Mouse (Mus musculus) hindbrain, embryonic 11.5 days (tissue): Measurements from ENCODE around the gene Myl12a. TPM values are rescaled to one million over a fixed set of nuclear protein-coding genes. Genes with fewer than 3 reads are reported as not detected.
"Not testable (repeated sequence)": the region's sequence is repeated elsewhere in the genome, so short reads cannot be mapped to it uniquely, and the experiment has no call there.

Source experiments
- ATAC-seq: fragments of 200-750 bp; cut with Nextera tagmentation; 2 replicates; pipeline ENCODE4 v1.8.0; 2017; ENCODE audit warnings: mild to moderate bottlenecking, moderate TSS enrichment, moderate library complexity; ENCODE audit not compliant: low FRiP score
- DNase-seq: peaks from one replicate; pipeline ENCODE4 v3.0.0-alpha.2; 2015; ENCODE audit warnings: low spot score
- H3K27ac ChIP-seq: fragments of 300-500 bp; sonication (generic); 2 replicates; pipeline ENCODE4 v1.5.1; 2014; ENCODE audit warnings: mild to moderate bottlenecking, low read depth, low read length
- H3K27me3 ChIP-seq: fragments of 300-500 bp; sonication (generic); 2 replicates; pipeline ENCODE4 v1.6.1; 2014; ENCODE audit warnings: mild to moderate bottlenecking, low read length, moderate library complexity, mixed read lengths; ENCODE audit not compliant: control insufficient read depth, insufficient read depth
- H3K36me3 ChIP-seq: fragments of 300-500 bp; sonication (generic); 2 replicates; pipeline ENCODE4 v1.6.1; 2014; ENCODE audit warnings: mild to moderate bottlenecking, low read length, moderate library complexity, mixed read lengths; ENCODE audit not compliant: control insufficient read depth, insufficient read depth
- H3K4me1 ChIP-seq: fragments of 300-500 bp; sonication (generic); replicated peaks from 2 replicates; pipeline ENCODE4 v1.6.1; 2014; ENCODE audit warnings: low read length, mixed read lengths; ENCODE audit not compliant: control insufficient read depth, insufficient read depth
- H3K4me2 ChIP-seq: fragments of 300-500 bp; sonication (generic); replicated peaks from 2 replicates; pipeline ENCODE4 v1.6.1; 2014; ENCODE audit warnings: mild to moderate bottlenecking, low read depth, low read length
- H3K4me3 ChIP-seq: fragments of 300-500 bp; sonication (generic); 2 replicates; pipeline ENCODE4 v1.5.1; 2014; ENCODE audit warnings: low read depth, low read length
- H3K9ac ChIP-seq: fragments of 300-500 bp; sonication (generic); 2 replicates; pipeline ENCODE4 v1.6.1; 2014; ENCODE audit warnings: low read depth, low read length
- H3K9me3 ChIP-seq: fragments of 300-500 bp; sonication (generic); 2 replicates; pipeline ENCODE4 v1.6.1; 2016; ENCODE audit warnings: low read length; ENCODE audit not compliant: control insufficient read depth
- WGBS: fragments of 180-500 bp; shearing (Covaris S2); extraction: QIAGEN DNeasy Blood & Tissue Kit; methylation state at CpG from one replicate; pipeline ENCODE4 v1.1.7; 2014; 5-methylcytosine and 5-hydroxymethylcytosine counted together
- polyA plus RNA-seq: library from polyadenylated mRNA; unstranded; fragments of >200 nt; fragmentation: Nextera tagmentation; extraction: Ambion mirVana; gene quantifications from 2 replicates; pipeline ENCODE4 v1.2.1, GENCODE M21; 2014

Myl12a gene
- polyA plus RNA-seq, 1 experiment from 2014 or later = 472 TPM

DNA sequence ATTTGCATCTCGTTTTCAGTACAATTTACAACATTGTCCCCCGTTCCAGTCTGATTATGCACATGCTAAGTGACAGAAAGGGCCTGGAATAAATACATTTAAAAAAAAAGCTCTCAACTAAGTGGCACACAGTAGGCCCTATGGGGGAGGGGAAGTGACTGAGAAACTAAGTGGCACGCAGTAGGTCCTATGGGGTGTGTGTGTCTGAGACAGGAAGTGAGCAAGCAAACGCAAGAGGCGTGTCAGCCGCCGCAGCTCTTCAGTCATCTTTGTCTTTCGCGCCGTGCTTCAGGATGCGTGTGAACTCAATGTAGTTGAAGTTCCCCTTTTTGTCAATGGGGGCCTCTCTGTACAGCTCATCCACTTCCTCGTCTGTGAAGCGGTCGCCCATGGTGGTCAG is 28.6 kb downstream of the Myl12a start:
- H3K4me1 ChIP-seq, H3K9ac ChIP-seq: not testable (repeated sequence)
- 95% methylated on average over 14 of the region's 14 CpGs for WGBS

GRCm38 (mm10) chr17:70973398-70973797 is 29.3 kb downstream of the Myl12a start:
- no peaks in the 10 kb centered on the region for H3K36me3 ChIP-seq

More for the DNA sequence above, 28.6 kb downstream of the Myl12a start:
- not testable (repeated sequence) for H3K27me3 ChIP-seq, H3K27ac ChIP-seq, DNase-seq, ATAC-seq, H3K4me2 ChIP-seq, H3K4me3 ChIP-seq, H3K9me3 ChIP-seq, H3K36me3 ChIP-seq

GRCm38 (mm10) chr17:70971206-70971605 is 31.5 kb downstream of the Myl12a start:
- Histone ChIP-seq H3K36me3 (no peaks in the 10 kb centered on the region), H3K4me3 (no peak overlapping the region), H3K9ac (no peak overlapping the region), H3K9me3 (no peaks in the 10 kb centered on the region), H3K27ac (no peak overlapping the region), H3K27me3 (no peaks in the 10 kb centered on the region), H3K4me1 (no peaks in the 10 kb centered on the region), H3K4me2 (no peak overlapping the region)
- DNase-seq = no peak
- 76% methylated on average over 11 of the region's 11 CpGs for WGBS
- no peak for ATAC-seq

More at GRCm38 (mm10) chr17:70973398-70973797, 29.3 kb downstream of the Myl12a start:
- H3K27me3 ChIP-seq = no peaks in the 10 kb centered on the region
- ATAC-seq (no peak), DNase-seq (no peak)
- 92% methylated on average over 9 of the region's 9 CpGs for WGBS
- H3K4me3 ChIP-seq = no peak overlapping the region
- H3K27ac ChIP-seq = no peak overlapping the region
- H3K9me3 ChIP-seq = no peaks in the 10 kb centered on the region
- no peaks in the 10 kb centered on the region for H3K4me1 ChIP-seq
- H3K4me2 ChIP-seq = no peak overlapping the region
- H3K9ac ChIP-seq = no peak overlapping the region

DNA sequence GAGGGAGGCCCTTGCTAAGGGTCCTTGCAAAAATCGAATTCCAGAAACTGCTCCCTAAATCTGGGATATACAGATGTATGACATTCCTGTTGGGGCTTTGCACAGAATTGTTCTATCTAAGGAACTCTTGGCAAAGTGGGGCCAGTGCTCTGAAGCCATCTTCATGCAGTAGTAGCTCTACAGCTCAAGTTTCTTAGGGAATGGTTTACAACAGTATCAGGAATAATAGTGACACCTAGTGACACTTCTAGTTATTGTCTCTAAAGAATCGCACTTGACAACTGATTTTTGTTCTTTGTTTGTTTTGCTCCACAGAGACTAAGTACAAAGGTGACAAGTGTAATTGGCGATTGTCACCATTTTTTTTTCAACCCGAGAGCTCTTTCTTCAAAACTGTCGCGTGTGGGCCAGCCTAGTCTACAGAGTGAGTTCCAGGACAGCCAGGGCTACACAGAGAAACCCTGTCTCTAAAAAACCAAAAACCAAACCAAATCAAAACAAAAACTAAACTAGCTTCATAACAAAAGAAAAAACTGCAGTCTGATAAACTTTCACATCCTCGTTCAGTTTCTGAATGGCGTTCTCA is 34.0 kb downstream of the Myl12a start:
- H3K9me3 ChIP-seq = no peaks in the 10 kb centered on the region
- H3K4me1 ChIP-seq = no peaks in the 10 kb centered on the region
- H3K36me3 ChIP-seq = no peaks in the 10 kb centered on the region
- H3K4me3 ChIP-seq = no peak overlapping the region
- DNase-seq (peak; percentile 52), ATAC-seq (0 out of 2 replicates have a peak, but pooled peaks have one; percentile 35)
- no peaks in the 10 kb centered on the region for H3K27me3 ChIP-seq
- no peak overlapping the region for H3K9ac ChIP-seq
- no peak overlapping the region for H3K4me2 ChIP-seq
- WGBS = 36% methylated on average over 8 of the region's 8 CpGs
- no peak overlapping the region for H3K27ac ChIP-seq

DNA sequence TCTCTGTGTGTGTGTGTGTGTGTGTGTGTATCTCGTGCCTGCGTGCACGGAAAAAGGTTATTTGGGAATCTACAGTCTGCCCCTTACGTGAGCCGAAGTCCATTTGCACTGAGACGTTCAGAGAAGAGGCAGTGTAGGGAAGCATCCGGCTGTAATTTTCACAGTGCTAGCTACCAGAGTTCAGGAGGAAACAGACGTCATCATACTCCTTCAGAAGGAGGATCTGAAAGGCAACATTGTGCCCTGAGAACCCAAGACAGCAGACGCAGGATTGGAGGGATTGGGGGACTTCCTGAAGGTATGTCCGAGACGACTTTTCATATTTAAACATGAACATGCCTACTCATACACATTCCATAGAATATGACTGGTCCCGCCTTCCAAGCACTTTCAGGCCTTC is 35.0 kb downstream of the Myl12a start:
- Histone ChIP-seq H3K9ac (no peak overlapping the region), H3K36me3 (no peaks in the 10 kb centered on the region), H3K4me1 (no peaks in the 10 kb centered on the region), H3K4me3 (no peak overlapping the region), H3K9me3 (no peaks in the 10 kb centered on the region), H3K27me3 (no peaks in the 10 kb centered on the region), H3K4me2 (no peak overlapping the region), H3K27ac (no peak overlapping the region)
- DNase-seq = peak; percentile 12
- 49% methylated on average over 12 of the region's 12 CpGs for WGBS
- no peak for ATAC-seq

DNA sequence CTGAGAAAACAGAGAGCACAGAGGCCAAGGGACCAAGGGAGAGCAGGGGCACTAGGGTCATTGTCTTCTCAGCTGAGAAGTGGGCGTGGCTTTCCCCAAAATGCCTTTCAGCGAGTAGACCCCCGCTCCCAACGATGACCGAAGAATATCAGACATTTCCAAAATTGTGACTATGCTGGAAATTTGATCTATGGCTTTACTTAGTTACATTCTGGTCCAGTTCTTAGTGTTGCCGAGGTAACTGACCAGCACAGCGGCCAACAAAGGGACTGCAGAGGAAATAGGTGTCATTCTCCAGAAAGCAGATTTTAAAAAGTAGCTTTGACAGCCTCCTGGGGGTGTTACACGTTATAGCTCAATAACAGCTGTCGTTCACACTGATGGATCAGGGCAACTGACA is 35.5 kb downstream of the Myl12a start:
- no peak overlapping the region for H3K4me3 ChIP-seq
- H3K36me3 ChIP-seq = no peaks in the 10 kb centered on the region
- no peak for ATAC-seq
- H3K27me3 ChIP-seq = no peaks in the 10 kb centered on the region
- H3K9me3 ChIP-seq = no peaks in the 10 kb centered on the region
- no peak overlapping the region for H3K27ac ChIP-seq
- WGBS = 23% methylated on average over 9 of the region's 9 CpGs
- DNase-seq = peak; percentile 45
- no peak overlapping the region for H3K9ac ChIP-seq
- no peaks in the 10 kb centered on the region for H3K4me1 ChIP-seq
- no peak overlapping the region for H3K4me2 ChIP-seq

DNA sequence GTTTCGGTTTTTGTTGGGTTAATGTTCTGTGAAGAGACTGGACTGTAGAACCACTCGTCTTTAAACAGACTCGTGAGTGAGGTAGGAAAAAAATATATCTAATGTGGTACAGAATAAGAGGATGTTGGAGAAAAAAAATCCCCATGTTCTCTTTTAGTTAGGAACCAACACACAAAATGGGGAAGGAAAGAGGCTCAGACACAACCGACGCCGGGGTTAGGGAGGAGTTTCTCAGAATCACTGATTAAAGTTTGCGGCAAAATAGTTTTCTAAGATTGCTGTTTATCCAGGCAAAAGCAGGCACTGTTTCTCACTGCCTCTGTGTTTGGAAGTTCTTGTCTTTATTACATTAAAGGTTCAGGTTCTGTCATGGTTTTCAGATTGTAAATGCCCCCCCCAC is 36.6 kb downstream of the Myl12a start:
- Histone ChIP-seq H3K9me3 (no peaks in the 10 kb centered on the region), H3K36me3 (no peaks in the 10 kb centered on the region), H3K4me1 (no peaks in the 10 kb centered on the region), H3K4me3 (no peak overlapping the region), H3K27ac (no peak overlapping the region), H3K9ac (no peak overlapping the region), H3K4me2 (no peak overlapping the region), H3K27me3 (no peaks in the 10 kb centered on the region)
- WGBS = 94% methylated on average over 7 of the region's 7 CpGs
- ATAC-seq = no peak
- DNase-seq = no peak

GRCm38 (mm10) chr17:70965281-70965680 is 37.4 kb downstream of the Myl12a start:
- DNase-seq (no peak), ATAC-seq (no peak)
- no peak overlapping the region for H3K9ac ChIP-seq
- H3K27ac ChIP-seq = no peak overlapping the region
- H3K27me3 ChIP-seq = no peaks in the 10 kb centered on the region
- no peaks in the 10 kb centered on the region for H3K9me3 ChIP-seq
- no peak overlapping the region for H3K4me3 ChIP-seq
- no peaks in the 10 kb centered on the region for H3K36me3 ChIP-seq
- WGBS = 87% methylated on average over 2 of the region's 2 CpGs
- H3K4me1 ChIP-seq = no peaks in the 10 kb centered on the region
- H3K4me2 ChIP-seq = no peak overlapping the region

DNA sequence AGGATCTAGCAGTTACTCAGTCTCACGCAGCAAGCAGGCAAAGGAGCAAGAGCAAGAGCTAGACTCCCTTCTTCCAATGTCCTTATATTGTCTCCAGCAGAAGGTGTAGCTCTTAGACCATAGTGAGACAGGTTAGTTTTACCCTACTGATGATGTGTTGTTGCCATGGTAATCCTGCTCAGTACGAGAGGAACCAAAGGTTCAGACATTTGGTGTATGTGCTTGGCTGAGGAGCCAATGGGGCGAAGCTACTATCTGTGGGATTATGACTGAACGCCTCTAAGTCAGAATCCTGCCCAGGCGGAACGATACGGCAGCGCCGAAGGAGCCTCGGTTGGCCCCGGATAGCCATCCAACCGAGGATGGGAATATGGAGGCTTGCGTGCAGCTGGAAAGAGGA is 39.1 kb downstream of the Myl12a start:
- H3K4me2 ChIP-seq, H3K27ac ChIP-seq, H3K9ac ChIP-seq, H3K4me3 ChIP-seq, H3K4me1 ChIP-seq, H3K27me3 ChIP-seq, H3K9me3 ChIP-seq, H3K36me3 ChIP-seq: not testable (repeated sequence)
- 86% methylated on average over 13 of the region's 13 CpGs for WGBS
- peak; percentile 61 for DNase-seq
- peak; percentile 100 for ATAC-seq
